Mouse (Mus musculus): ENCODE data around the gene Cdkn2b. TPM values are rescaled to one million over a fixed set of nuclear protein-coding genes. Genes with fewer than 3 reads are reported as not detected.

Gene Cdkn2b
- polyA plus RNA-seq, 1 experiment from 2014 or later: 67.2 TPM

DNA sequence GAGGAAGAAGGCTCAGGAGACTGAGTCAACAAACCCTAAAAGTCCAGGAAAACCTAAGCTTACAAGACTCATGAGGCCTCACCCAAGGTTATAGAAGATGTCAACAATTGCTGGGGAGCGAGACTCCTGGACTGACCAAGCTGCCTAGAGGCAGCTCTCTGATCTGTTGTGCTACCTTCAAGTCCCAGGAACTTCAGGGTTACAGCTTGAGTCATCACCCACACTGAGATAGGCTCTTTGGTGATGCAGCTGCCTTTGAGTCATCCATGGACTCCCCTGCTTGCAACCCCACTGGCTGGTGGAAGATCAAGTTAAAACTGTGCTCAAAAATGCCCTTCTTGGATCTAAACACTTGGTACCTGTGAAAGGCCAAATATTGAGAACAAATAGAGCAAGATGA, 53.1 kb downstream of the Cdkn2b start:
- H3K36me3 ChIP-seq (ENCODE audit: control insufficient read depth, insufficient read depth): no peaks in the 10 kb centered on the region
- WGBS: 71% methylated on average over 1 of the region's 1 CpGs
- H3K27me3 ChIP-seq (replicated peaks; ENCODE audit: control insufficient read depth, insufficient read depth, low read length): no peaks in the 10 kb centered on the region
- H3K4me2 ChIP-seq (replicated peaks; ENCODE audit: low read depth): no peak overlapping the region
- H3K27ac ChIP-seq (ENCODE audit: low read depth, low read length): no peak overlapping the region
- TF ChIP-seq CTCF (IDR thresholded peaks at IDR 0.05; ENCODE audit: low read depth): no peak
- H3K4me1 ChIP-seq (replicated peaks; ENCODE audit: control insufficient read depth, insufficient read depth, low read length): no peaks in the 10 kb centered on the region
- no peak for ATAC-seq
- no peak overlapping the region for H3K4me3 ChIP-seq (ENCODE audit: low read depth, low read length)
- no peak overlapping the region for H3K9ac ChIP-seq (ENCODE audit: low read depth, low read length)
- no peaks in the 10 kb centered on the region for H3K9me3 ChIP-seq (ENCODE audit: control insufficient read depth)

Other genes with a start within 250 kb of the Cdkn2b start
- gene Mtap, start 173.9 kb downstream of the Cdkn2b start, polyA plus RNA-seq (2015; fragmentation: Nextera tagmentation; extraction: Ambion mirVana): 12.5 and 13.2 TPM in 2 replicates
- not detected in 2 replicates for gene Cdkn2a, start 16.4 kb downstream of the Cdkn2b start, polyA plus RNA-seq (2015; fragmentation: Nextera tagmentation; extraction: Ambion mirVana)